Mouse (Mus musculus): ENCODE results near the gene Bsg. TPM values are rescaled to one million over a fixed set of nuclear protein-coding genes. Genes with fewer than 3 reads are reported as not detected.

Bsg gene
- total and polyA plus RNA-seq, 3 experiments = 318 to 700 (median 346) TPM

- Histone ChIP-seq H3K4me1 (ENCODE audit: control insufficient read depth in 1 of 2, insufficient read depth in 2 of 2, low read length in 2 of 2) (peaks cover 0 to 10% of the 10 kb centered on the region in 2 experiments; a peak in 2 of 4 replicates), H3K9ac (ENCODE audit: control insufficient read depth, low read depth, low read length, poor library complexity, severe bottlenecking) (peak within 1 kb of the TSS; percentile 80), H3K27me3 (ENCODE audit: control insufficient read depth in 1 of 2, insufficient read depth in 2 of 2, low read length in 2 of 2) (no peaks in the 10 kb centered on the region), H3K79me2 (ENCODE audit: control insufficient read depth, insufficient read depth, low read length, poor library complexity) (peaks cover 9% of the 10 kb centered on the region), H3K27ac (ENCODE audit: control insufficient read depth, low read depth, low read length) (peak within 1 kb of the TSS; percentile 66), H3K36me3 (ENCODE audit: control insufficient read depth in 1 of 2, insufficient read depth in 2 of 2, low read length in 2 of 2) (peaks cover 0 to 6% of the 10 kb centered on the region in 2 experiments; a peak in 3 of 4 replicates), H3K9me3 (replicated peaks; ENCODE audit: insufficient read depth, low read length) (no peaks in the 10 kb centered on the region), H3K4me3 (ENCODE audit: control insufficient read depth in 1 of 2, insufficient read depth in 1 of 2, low read depth in 2 of 2, low read length in 2 of 2) (peak within 1 kb of the TSS; percentile 82 to 91)
- peak; percentile 99 for DNase-seq (ENCODE audit: low read depth, low spot score)
- TF ChIP-seq MEF2A (IDR thresholded peaks at IDR 0.05; ENCODE audit: extremely low read depth, insufficient replicate concordance, low read depth, low read length, poor library complexity, severe bottlenecking) = no peak
- TF ChIP-seq ZKSCAN1 (IDR thresholded peaks at IDR 0.05; ENCODE audit: low read depth, low read length) = no peak
- TF ChIP-seq TBP (IDR thresholded peaks at IDR 0.05; ENCODE audit: low read depth, low read length) = 0 out of 2 replicates have a peak, but pooled peaks have one; percentile 34
- TF ChIP-seq JUND (IDR thresholded peaks at IDR 0.05; ENCODE audit: low read depth, low read length) = no peak
- no peak for TF ChIP-seq USF2 (IDR thresholded peaks at IDR 0.05; ENCODE audit: borderline replicate concordance in 1 of 2, insufficient read depth in 1 of 2, low read depth in 1 of 2, low read length in 2 of 2)
- no peak for TF ChIP-seq EP300 (IDR thresholded peaks at IDR 0.05; ENCODE audit: low read depth in 1 of 2, low read length in 2 of 2)
- TF ChIP-seq ELF1 (IDR thresholded peaks at IDR 0.05; ENCODE audit: low read depth, low read length) = peak; percentile 98
- TF ChIP-seq MXI1 (IDR thresholded peaks at IDR 0.05; ENCODE audit: low read depth, low read length) = peak; percentile 77; the same call in 1 of the 2 replicates
- TF ChIP-seq CHD2 (IDR thresholded peaks at IDR 0.05; ENCODE audit: low read length) = no peak
- TF ChIP-seq NELFE (IDR thresholded peaks at IDR 0.05; ENCODE audit: low read depth, low read length) = peak; percentile 79
- peak; percentile 96 for TF ChIP-seq ZNF384 (IDR thresholded peaks at IDR 0.05; ENCODE audit: low read depth, low read length)
- TF ChIP-seq KAT2A (conservative IDR thresholded peaks at IDR 0.05; ENCODE audit: low read depth, low read length) = peak; percentile 95
- peak; percentile 40; the same call in 1 of the 2 replicates for TF ChIP-seq USF1 (IDR thresholded peaks at IDR 0.05; ENCODE audit: low read depth, low read length)
- peak; percentile 32; the same call in 1 of the 2 replicates for TF ChIP-seq MAX (IDR thresholded peaks at IDR 0.05; ENCODE audit: low read length)
- TF ChIP-seq E2F4 (IDR thresholded peaks at IDR 0.05; ENCODE audit: borderline replicate concordance, low read depth, low read length) = no peak
- peak; percentile 82 for TF ChIP-seq SIN3A (IDR thresholded peaks at IDR 0.05; ENCODE audit: low read length)
- TF ChIP-seq NRF1 (IDR thresholded peaks at IDR 0.05; ENCODE audit: insufficient read depth, low read depth, low read length, poor library complexity, severe bottlenecking) = peak; percentile 97
- TF ChIP-seq HCFC1 (IDR thresholded peaks at IDR 0.05; ENCODE audit: low read depth, low read length) = peak; percentile 98
- TF ChIP-seq UBTF (IDR thresholded peaks at IDR 0.05; ENCODE audit: borderline replicate concordance, insufficient read depth, low read depth, low read length) = no peak
- 0 out of 2 replicates have a peak, but pooled peaks have one; percentile 42 for TF ChIP-seq POLR2AphosphoS2 (IDR thresholded peaks at IDR 0.05; ENCODE audit: low read length)
- no peak for TF ChIP-seq GABPA (IDR thresholded peaks at IDR 0.05; ENCODE audit: low read depth, low read length)
- TF ChIP-seq TCF12 (IDR thresholded peaks at IDR 0.05; ENCODE audit: low read depth, low read length) = peak; percentile 56; the same call in 1 of the 2 replicates
- no peak for TF ChIP-seq CHD1 (IDR thresholded peaks at IDR 0.05; ENCODE audit: low read depth, low read length)
- peak; percentile 61 for TF ChIP-seq MYC (IDR thresholded peaks at IDR 0.05; ENCODE audit: low read depth, low read length)
- peak; percentile 88 to 91 for TF ChIP-seq POLR2A (IDR thresholded peaks at IDR 0.05; ENCODE audit: control insufficient read depth in 1 of 2, insufficient read depth in 1 of 2, low read depth in 1 of 2, low read length in 2 of 2, poor library complexity in 1 of 2)
- TF ChIP-seq MAFK (IDR thresholded peaks at IDR 0.05; ENCODE audit: borderline replicate concordance, low read depth, low read length) = no peak
- 0 out of 2 replicates have a peak, but pooled peaks have one; percentile 22 for TF ChIP-seq MYB (IDR thresholded peaks at IDR 0.05; ENCODE audit: low read depth, low read length)
- no peak for TF ChIP-seq CTCF (IDR thresholded peaks at IDR 0.05 in 2 of 3, conservative IDR thresholded peaks at IDR 0.05 in 1 of 3; ENCODE audit: control insufficient read depth in 1 of 3, insufficient read depth in 1 of 3, low read depth in 2 of 3, low read length in 3 of 3, poor library complexity in 1 of 3, severe bottlenecking in 1 of 3)
Observed at GRCm38 (mm10) chr10:79745898-79746773, 41.8 kb downstream of the Bsg start, which contains the start of gene Polrmt. Gene Polrmt (minus strand): TSS chr10:79746581.
